Mouse (Mus musculus): Measurements from ENCODE around the gene Polr2g. TPM values are rescaled to one million over a fixed set of nuclear protein-coding genes. Genes with fewer than 3 reads are reported as not detected.

Polr2g gene
- polyA plus RNA-seq, 1 experiment = 152 TPM

- H3K27me3 ChIP-seq (ENCODE audit: control insufficient read depth, insufficient read depth, insufficient read length) = no peaks in the 10 kb centered on the region
- H3K36me3 ChIP-seq (ENCODE audit: control insufficient read depth, insufficient read depth) = peaks cover 26% of the 10 kb centered on the region
- H3ac ChIP-seq (ENCODE audit: control insufficient read depth, insufficient read length) = no peak overlapping the region
- H3K79me2 ChIP-seq (ENCODE audit: control insufficient read depth, insufficient read depth) = no peaks in the 10 kb centered on the region
- H3K4me3 ChIP-seq = peak overlapping the region; percentile 50
- TF ChIP-seq USF1 (IDR thresholded peaks at IDR 0.05; ENCODE audit: low read depth) (no peak), POLR2AphosphoS2 (IDR thresholded peaks at IDR 0.05; ENCODE audit: insufficient read length, low read depth) (peak; percentile 16)
- H3K4me2 ChIP-seq (ENCODE audit: low read depth) = peak overlapping the region; percentile 84
Measured at GRCm38 (mm10) chr19:8803879-8804660, 5.7 kb upstream of the Polr2g start.

GRCm38 (mm10) chr19:8803204-8803780, 4.9 kb upstream of the Polr2g start:
- H3K79me2 ChIP-seq (ENCODE audit: control insufficient read depth, insufficient read depth) = peaks cover under 1% of the 10 kb centered on the region
- H3ac ChIP-seq (ENCODE audit: control insufficient read depth, insufficient read length) = no peak overlapping the region
- no peaks in the 10 kb centered on the region for H3K27me3 ChIP-seq (ENCODE audit: control insufficient read depth, insufficient read depth, insufficient read length)
- peak overlapping the region; percentile 84 for H3K4me2 ChIP-seq (ENCODE audit: low read depth)
- no peak for TF ChIP-seq TCF12 (IDR thresholded peaks at IDR 0.05; ENCODE audit: insufficient read depth, poor library complexity, severe bottlenecking)
- peak; percentile 48 for TF ChIP-seq POLR2A (IDR thresholded peaks at IDR 0.05; ENCODE audit: insufficient read length, low read depth)
- TF ChIP-seq REST (IDR thresholded peaks at IDR 0.05; ENCODE audit: insufficient read depth, insufficient read length) = no peak
- TF ChIP-seq MYOD1 (IDR thresholded peaks at IDR 0.05; ENCODE audit: control insufficient read depth in 1 of 3, insufficient read length in 2 of 3, low read depth in 2 of 3) = no peak
- no peak for TF ChIP-seq MYOG (IDR thresholded peaks at IDR 0.05; ENCODE audit: control insufficient read depth in 1 of 3, insufficient read depth in 1 of 3, insufficient read length in 2 of 3, low read depth in 2 of 3)
- peak; percentile 67 for TF ChIP-seq POLR2AphosphoS2 (IDR thresholded peaks at IDR 0.05; ENCODE audit: insufficient read length, low read depth)
- peak overlapping the region; percentile 50 for H3K4me3 ChIP-seq
- peaks cover 19% of the 10 kb centered on the region for H3K36me3 ChIP-seq (ENCODE audit: control insufficient read depth, insufficient read depth)

- Histone ChIP-seq H3ac (ENCODE audit: control insufficient read depth, insufficient read length) (no peak within 1 kb of the TSS), H3K4me3 (peak within 1 kb of the TSS; percentile 50), H3K27me3 (ENCODE audit: control insufficient read depth, insufficient read depth, insufficient read length) (no peaks in the 10 kb centered on the region), H3K79me2 (ENCODE audit: control insufficient read depth, insufficient read depth) (peaks cover 11% of the 10 kb centered on the region), H3K36me3 (ENCODE audit: control insufficient read depth, insufficient read depth) (peaks cover 9% of the 10 kb centered on the region), H3K4me2 (ENCODE audit: low read depth) (peak within 1 kb of the TSS; percentile 90)
- TF ChIP-seq MYOG (IDR thresholded peaks at IDR 0.05; ENCODE audit: control insufficient read depth in 1 of 3, insufficient read depth in 1 of 3, insufficient read length in 2 of 3, low read depth in 2 of 3) (no peak), TCF12 (IDR thresholded peaks at IDR 0.05; ENCODE audit: insufficient read depth, poor library complexity, severe bottlenecking) (no peak), POLR2A (IDR thresholded peaks at IDR 0.05; ENCODE audit: insufficient read length, low read depth) (peak; percentile 54), E2F4 (IDR thresholded peaks at IDR 0.05; ENCODE audit: insufficient read depth) (peak; percentile 46), SRF (IDR thresholded peaks at IDR 0.05; ENCODE audit: control insufficient read depth, insufficient read length, low read depth) (peak; percentile 72), TCF3 (IDR thresholded peaks at IDR 0.05; ENCODE audit: insufficient read length, low read depth) (no peak), MAX (IDR thresholded peaks at IDR 0.05; ENCODE audit: low read depth) (no peak), MYOD1 (IDR thresholded peaks at IDR 0.05; ENCODE audit: control insufficient read depth in 1 of 3, insufficient read length in 2 of 3, low read depth in 2 of 3) (no peak), POLR2AphosphoS2 (IDR thresholded peaks at IDR 0.05; ENCODE audit: insufficient read length, low read depth) (peak; percentile 37), CEBPB (IDR thresholded peaks at IDR 0.05; ENCODE audit: insufficient read depth, poor library complexity, severe bottlenecking) (no peak), USF1 (IDR thresholded peaks at IDR 0.05; ENCODE audit: low read depth) (no peak), REST (IDR thresholded peaks at IDR 0.05; ENCODE audit: insufficient read depth, insufficient read length) (no peak)
Measured at GRCm38 (mm10) chr19:8802130-8802821, 3.9 kb upstream of the Polr2g start, which contains the start of gene Zbtb3. Gene Zbtb3 (plus strand): TSS chr19:8802555.

- H3K4me3 ChIP-seq = peak overlapping the region; percentile 75
- no peak for TF ChIP-seq POLR2AphosphoS2 (IDR thresholded peaks at IDR 0.05; ENCODE audit: insufficient read length, low read depth)
- TF ChIP-seq USF1 (IDR thresholded peaks at IDR 0.05; ENCODE audit: low read depth) = no peak
- no peak for TF ChIP-seq MYOD1 (IDR thresholded peaks at IDR 0.05; ENCODE audit: control insufficient read depth in 1 of 3, insufficient read length in 2 of 3, low read depth in 2 of 3)
- TF ChIP-seq TCF12 (IDR thresholded peaks at IDR 0.05; ENCODE audit: insufficient read depth, poor library complexity, severe bottlenecking) = no peak
- TF ChIP-seq SRF (IDR thresholded peaks at IDR 0.05; ENCODE audit: control insufficient read depth, insufficient read length, low read depth) = no peak
- TF ChIP-seq TCF3 (IDR thresholded peaks at IDR 0.05; ENCODE audit: insufficient read length, low read depth) = no peak
- TF ChIP-seq MYOG (IDR thresholded peaks at IDR 0.05; ENCODE audit: control insufficient read depth in 1 of 3, insufficient read depth in 1 of 3, insufficient read length in 2 of 3, low read depth in 2 of 3) = no peak
- peak overlapping the region; percentile 80 for H3K4me2 ChIP-seq (ENCODE audit: low read depth)
- H3K36me3 ChIP-seq (ENCODE audit: control insufficient read depth, insufficient read depth) = peaks cover 11% of the 10 kb centered on the region
- no peak overlapping the region for H3ac ChIP-seq (ENCODE audit: control insufficient read depth, insufficient read length)
- no peaks in the 10 kb centered on the region for H3K27me3 ChIP-seq (ENCODE audit: control insufficient read depth, insufficient read depth, insufficient read length)
- H3K79me2 ChIP-seq (ENCODE audit: control insufficient read depth, insufficient read depth) = peaks cover 23% of the 10 kb centered on the region
Measured at GRCm38 (mm10) chr19:8798947-8799315, 554 bp upstream of the Polr2g start.

Measured in myocyte (in vitro differentiated cells).